Mouse (Mus musculus) ovary, postnatal 14 days (tissue): ENCODE results near the gene Dcakd.

Experiments used
- DNase-seq: peaks from one replicate; pipeline ENCODE4 v3.0.0; 2022; ENCODE audit warnings: low spot score

Dcakd gene

GRCm38 (mm10) chr11:103028176-103028891 is at the start of gene Dcakd, which contains the start of gene Nmt1:
TSS of gene Dcakd (minus strand) at chr11:103028333.
TSS of gene Nmt1 (plus strand) at chr11:103028190.
- peak; percentile 80 for DNase-seq

GRCm38 (mm10) chr11:103076581-103076980 is 48.4 kb upstream of the Dcakd start:
- DNase-seq: no peak

- no peak for DNase-seq
These were observed 47.9 kb upstream of the Dcakd start for GRCm38 (mm10) chr11:103076010-103076409.

GRCm38 (mm10) chr11:103074796-103075323 is 46.7 kb upstream of the Dcakd start:
- no peak for DNase-seq

- no peak for DNase-seq
These were observed 46.1 kb upstream of the Dcakd start for GRCm38 (mm10) chr11:103074121-103074650.

GRCm38 (mm10) chr11:103073671-103074070 is 45.5 kb upstream of the Dcakd start:
- no peak for DNase-seq

GRCm38 (mm10) chr11:103070322-103070880 is 42.3 kb upstream of the Dcakd start:
- no peak for DNase-seq

- DNase-seq: no peak
These were observed 41.6 kb upstream of the Dcakd start for GRCm38 (mm10) chr11:103069731-103070130.

- no peak for DNase-seq
These were observed 40.8 kb upstream of the Dcakd start for GRCm38 (mm10) chr11:103068884-103069283.

GRCm38 (mm10) chr11:103068272-103068671 is 40.1 kb upstream of the Dcakd start:
- no peak for DNase-seq

GRCm38 (mm10) chr11:103067457-103068001 is 39.4 kb upstream of the Dcakd start:
- peak; percentile 22 for DNase-seq

- no peak for DNase-seq
These were observed 38.9 kb upstream of the Dcakd start for GRCm38 (mm10) chr11:103067051-103067361.

- DNase-seq: no peak
These were observed 38.3 kb upstream of the Dcakd start for GRCm38 (mm10) chr11:103066191-103067050.

- DNase-seq: no peak
These were observed 30.5 kb upstream of the Dcakd start for GRCm38 (mm10) chr11:103058499-103059085.

GRCm38 (mm10) chr11:103056636-103057035 is 28.5 kb upstream of the Dcakd start:
- no peak for DNase-seq

GRCm38 (mm10) chr11:103054798-103055197 is 26.7 kb upstream of the Dcakd start:
- peak; percentile 77 for DNase-seq

- no peak for DNase-seq
These were observed 25.3 kb upstream of the Dcakd start for GRCm38 (mm10) chr11:103053191-103054076.

GRCm38 (mm10) chr11:103052078-103052477 is 23.9 kb upstream of the Dcakd start:
- DNase-seq: no peak

GRCm38 (mm10) chr11:103051249-103051691 is 23.1 kb upstream of the Dcakd start:
- DNase-seq: no peak

- no peak for DNase-seq
These were observed 22.0 kb upstream of the Dcakd start for GRCm38 (mm10) chr11:103050153-103050552.

- DNase-seq: no peak
These were observed 21.5 kb upstream of the Dcakd start for GRCm38 (mm10) chr11:103049611-103050010.
